Mouse (Mus musculus) testis, adult 2 months (tissue): ENCODE results near the gene Cpa2. TPM values are rescaled to one million over a fixed set of nuclear protein-coding genes. Genes with fewer than 3 reads are reported as not detected.
A peak's percentile ranks its signal among the peaks of the same experiment; 100 is the strongest.

Experiments
- H3K27ac ChIP-seq: fragments of 200-500 bp; 2 replicates; pipeline ENCODE4 v1.5.1; 2012; ENCODE audit warnings: low read depth, low read length; ENCODE audit not compliant: control insufficient read depth, insufficient read depth
- H3K27me3 ChIP-seq: fragments of 200-500 bp; 2 replicates; pipeline ENCODE4 v1.6.1; 2012; ENCODE audit warnings: mild to moderate bottlenecking, low read length, moderate library complexity; ENCODE audit not compliant: control insufficient read depth, insufficient read depth
- H3K36me3 ChIP-seq: fragments of 200-500 bp; 2 replicates; pipeline ENCODE4 v1.6.1; 2012; ENCODE audit warnings: mild to moderate bottlenecking, low read length; ENCODE audit not compliant: control insufficient read depth, insufficient read depth
- H3K4me1 ChIP-seq: fragments of 200-500 bp; 2 replicates; pipeline ENCODE4 v1.6.1; 2012; ENCODE audit warnings: low read length; ENCODE audit not compliant: control insufficient read depth, insufficient read depth
- H3K4me3 ChIP-seq: fragments of 200-500 bp; 2 replicates; pipeline ENCODE4 v1.5.1; 2012; ENCODE audit warnings: low read depth, mild to moderate bottlenecking, low read length, moderate library complexity, mixed read lengths; ENCODE audit not compliant: control insufficient read depth
- CTCF ChIP-seq: fragments of 200-500 bp; IDR thresholded peaks from 2 replicates; pipeline ENCODE4 v1.5.1; 2012; ENCODE audit warnings: low read depth, mild to moderate bottlenecking, inconsistent platforms, low read length, moderate library complexity; ENCODE audit not compliant: control insufficient read depth, insufficient read depth, insufficient replicate concordance
- POLR2A ChIP-seq: fragments of 200-500 bp; IDR thresholded peaks from 2 replicates; pipeline ENCODE4 v1.6.1; 2012; ENCODE audit warnings: low read depth, mild to moderate bottlenecking, inconsistent platforms, low read length, moderate library complexity; ENCODE audit not compliant: control insufficient read depth
- polyA plus RNA-seq: library from polyadenylated mRNA; depleted of rRNA; stranded (reverse); fragments of >200 nt; gene quantifications from 2 replicates; pipeline ENCODE4 v1.2.3, GENCODE M21; 2012

The Cpa2 gene
- polyA plus RNA-seq, 1 experiment, result 1.4 TPM

DNA sequence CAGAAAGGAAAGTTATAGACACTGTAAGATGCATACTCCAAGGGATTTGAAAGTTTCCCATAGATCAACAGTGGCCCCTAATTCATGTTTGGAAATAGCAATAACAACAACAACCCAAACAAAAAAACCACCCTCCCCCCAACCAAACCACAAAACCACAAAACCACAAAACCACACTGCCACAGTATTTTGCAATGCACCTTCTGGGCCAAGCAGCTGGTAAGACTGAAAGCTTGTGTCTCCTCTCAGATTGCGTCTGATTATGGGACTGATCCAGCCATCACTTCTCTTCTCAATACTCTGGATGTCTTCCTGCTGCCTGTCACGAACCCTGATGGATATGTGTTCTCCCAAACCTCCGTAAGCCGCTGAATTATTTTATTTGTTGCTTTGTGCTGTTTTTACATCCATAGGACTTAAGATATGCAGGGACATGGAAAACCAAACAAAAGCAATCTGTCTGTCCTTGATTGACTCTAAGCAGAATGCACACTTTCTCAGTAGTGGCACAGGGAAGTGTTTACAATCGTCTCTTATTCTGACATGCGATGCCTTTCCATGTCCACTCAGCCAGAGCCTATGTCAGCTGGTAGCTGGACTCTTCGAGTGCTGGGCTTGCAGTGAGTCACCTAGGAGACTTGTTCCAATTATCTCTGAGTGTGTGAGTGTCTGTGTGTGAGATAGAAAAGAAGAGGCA, 9.3 kb downstream of the Cpa2 start:
- TF ChIP-seq POLR2A (no peak), CTCF (no peak)
- no peaks in the 10 kb centered on the region for H3K36me3 ChIP-seq
- H3K27ac ChIP-seq, result no peak overlapping the region
- peaks cover 10% of the 10 kb centered on the region for H3K4me1 ChIP-seq
- no peaks in the 10 kb centered on the region; the same call in 1 of the 2 replicates for H3K27me3 ChIP-seq
- no peak overlapping the region for H3K4me3 ChIP-seq

DNA sequence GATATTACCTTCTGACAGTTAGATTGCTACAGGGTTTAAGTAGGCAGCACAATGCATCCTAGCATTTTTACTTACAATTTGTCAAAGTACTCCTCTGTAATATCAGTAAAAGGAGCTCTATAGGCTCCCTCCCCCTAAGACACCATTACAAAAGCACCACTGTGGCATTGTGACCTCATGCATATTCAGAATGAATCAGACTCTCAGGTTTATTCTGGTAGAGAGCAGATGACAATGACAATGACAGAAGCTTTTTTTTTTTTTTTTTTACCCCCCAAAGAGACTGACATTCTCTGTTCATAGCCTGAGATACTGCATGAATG, 9.8 kb downstream of the Cpa2 start:
- Histone ChIP-seq H3K4me3 (no peak overlapping the region), H3K36me3 (no peaks in the 10 kb centered on the region), H3K27ac (no peak overlapping the region), H3K27me3 (no peaks in the 10 kb centered on the region; the same call in 1 of the 2 replicates), H3K4me1 (peaks cover 10% of the 10 kb centered on the region)
- TF ChIP-seq CTCF, result no peak
- TF ChIP-seq POLR2A, result no peak

DNA sequence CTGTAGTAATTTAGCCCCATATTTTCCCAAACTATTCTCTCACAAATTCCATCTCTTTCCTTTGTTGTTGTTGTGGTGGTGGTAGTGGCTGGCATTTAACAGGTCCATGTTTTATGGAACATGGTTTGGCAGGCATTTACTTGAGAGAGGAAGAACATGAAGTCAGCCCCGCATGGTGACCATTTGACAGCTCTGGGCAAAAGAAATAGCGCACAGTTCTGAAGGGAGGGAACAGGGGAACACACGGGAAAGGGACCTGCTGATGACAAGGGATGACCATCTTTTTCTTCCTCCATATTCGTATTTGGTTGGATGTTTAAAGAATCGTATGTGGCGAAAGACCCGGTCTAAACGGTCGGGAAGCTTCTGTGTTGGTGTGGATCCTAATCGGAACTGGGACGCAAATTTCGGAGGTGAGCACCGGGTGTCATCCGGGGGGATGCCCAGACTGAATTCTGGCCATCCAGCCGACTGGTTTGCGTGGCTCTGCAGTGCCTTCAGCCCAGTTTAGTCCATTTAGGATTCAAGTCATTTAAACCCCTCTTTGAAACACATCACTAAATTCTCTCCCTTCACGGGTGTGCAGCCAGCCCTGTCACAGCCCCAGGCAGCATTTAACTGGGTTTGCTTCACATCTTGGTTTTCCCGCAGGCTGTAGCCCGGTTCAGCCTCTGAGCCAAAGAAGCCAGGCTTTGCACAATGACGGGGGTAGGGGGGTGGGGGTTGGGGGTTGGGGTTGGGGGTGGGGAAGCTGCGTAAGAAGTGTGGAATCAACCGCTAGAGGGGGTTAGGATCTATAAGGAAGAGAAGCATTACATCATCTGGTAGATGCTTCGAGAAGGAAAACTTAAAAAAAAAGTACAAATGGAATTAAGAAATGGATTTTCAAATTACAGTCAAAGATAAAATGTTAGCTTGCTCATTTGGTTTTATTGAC, 10.5 kb downstream of the Cpa2 start:
- H3K27me3 ChIP-seq, result no peaks in the 10 kb centered on the region
- 0 out of 2 replicates have a peak overlapping the region, but pooled peaks have one; percentile 13 for H3K4me3 ChIP-seq
- H3K4me1 ChIP-seq, result peaks cover 8% of the 10 kb centered on the region
- H3K36me3 ChIP-seq, result no peaks in the 10 kb centered on the region
- no peak for TF ChIP-seq CTCF
- TF ChIP-seq POLR2A, result no peak
- no peak overlapping the region for H3K27ac ChIP-seq

DNA sequence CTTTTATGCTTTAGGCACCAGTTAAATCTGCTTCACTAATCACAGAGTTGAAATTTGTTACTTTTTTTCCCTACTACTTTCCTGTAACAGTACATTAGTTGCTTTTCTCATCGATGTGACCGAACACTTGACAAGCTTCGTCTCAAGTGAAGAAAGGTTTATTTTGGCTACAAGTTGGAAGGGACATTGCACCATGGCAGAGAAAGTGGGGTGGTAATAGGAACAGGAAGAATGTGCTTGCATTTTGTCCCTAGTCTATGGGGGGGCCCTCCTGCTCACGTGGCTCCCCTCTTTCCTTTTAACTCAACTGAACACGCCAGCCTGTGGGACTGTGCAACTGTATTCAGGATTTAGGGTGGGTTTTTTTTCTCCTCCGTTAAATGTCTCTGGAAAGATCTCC, 11.2 kb downstream of the Cpa2 start:
- no peak overlapping the region for H3K27ac ChIP-seq
- H3K27me3 ChIP-seq, result no peaks in the 10 kb centered on the region

DNA sequence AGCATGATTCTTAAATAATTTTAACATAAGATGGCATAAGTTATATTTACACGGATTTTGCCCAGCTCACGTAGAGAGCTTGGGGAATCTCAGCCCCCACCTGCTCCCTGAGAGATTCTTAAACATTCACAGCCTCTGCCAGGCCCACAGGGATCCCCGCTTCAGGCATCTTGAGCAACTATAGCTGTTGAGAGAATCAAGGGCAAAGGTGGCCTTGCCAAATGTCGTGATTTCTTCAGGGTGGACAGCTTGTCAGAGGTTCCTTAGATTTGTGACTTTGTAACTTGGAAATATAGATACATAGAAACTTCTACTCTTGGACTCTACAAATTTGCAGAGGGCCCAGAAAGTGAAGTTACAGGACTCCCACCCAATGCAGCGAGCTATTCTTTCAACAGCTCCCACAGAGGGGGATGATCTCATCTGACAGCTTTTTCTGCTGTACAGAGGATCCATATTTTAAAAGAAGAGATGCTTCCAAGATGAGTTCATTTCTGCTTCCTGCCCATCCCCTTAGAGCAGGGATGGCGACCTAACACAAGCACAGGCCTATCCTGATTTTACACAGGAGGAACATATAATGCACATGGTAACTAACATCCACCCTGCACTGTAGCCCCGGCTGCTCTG, 12.1 kb downstream of the Cpa2 start:
- TF ChIP-seq POLR2A (no peak), CTCF (no peak)
- peaks cover 4% of the 10 kb centered on the region for H3K4me1 ChIP-seq
- H3K4me3 ChIP-seq, result no peak overlapping the region
- no peak overlapping the region for H3K27ac ChIP-seq
- H3K27me3 ChIP-seq, result no peaks in the 10 kb centered on the region
- H3K36me3 ChIP-seq, result no peaks in the 10 kb centered on the region

More for the DNA sequence above, 11.2 kb downstream of the Cpa2 start:
- H3K4me3 ChIP-seq, result no peak overlapping the region
- H3K36me3 ChIP-seq, result no peaks in the 10 kb centered on the region
- TF ChIP-seq POLR2A (no peak), CTCF (no peak)
- peaks cover 4% of the 10 kb centered on the region for H3K4me1 ChIP-seq

DNA sequence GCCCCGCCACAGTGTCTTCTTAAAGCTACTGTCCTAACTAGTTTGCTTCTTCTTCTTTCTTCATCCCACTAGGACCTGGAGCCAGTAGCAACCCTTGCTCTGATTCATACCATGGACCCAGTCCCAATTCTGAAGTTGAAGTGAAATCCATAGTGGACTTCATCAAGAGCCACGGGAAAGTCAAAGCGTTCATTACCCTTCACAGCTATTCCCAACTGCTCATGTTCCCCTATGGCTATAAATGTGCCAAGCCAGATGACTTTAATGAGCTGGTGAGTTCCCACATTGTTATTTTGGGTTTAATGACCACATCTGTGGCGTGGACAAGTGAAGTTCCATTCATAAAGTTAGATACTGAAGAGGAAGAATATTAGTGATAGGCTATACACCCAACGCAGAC, 12.7 kb downstream of the Cpa2 start:
- Histone ChIP-seq H3K4me3 (no peak overlapping the region), H3K27me3 (no peaks in the 10 kb centered on the region), H3K36me3 (no peaks in the 10 kb centered on the region), H3K4me1 (peaks cover 4% of the 10 kb centered on the region), H3K27ac (no peak overlapping the region)
- TF ChIP-seq POLR2A (no peak), CTCF (no peak)

DNA sequence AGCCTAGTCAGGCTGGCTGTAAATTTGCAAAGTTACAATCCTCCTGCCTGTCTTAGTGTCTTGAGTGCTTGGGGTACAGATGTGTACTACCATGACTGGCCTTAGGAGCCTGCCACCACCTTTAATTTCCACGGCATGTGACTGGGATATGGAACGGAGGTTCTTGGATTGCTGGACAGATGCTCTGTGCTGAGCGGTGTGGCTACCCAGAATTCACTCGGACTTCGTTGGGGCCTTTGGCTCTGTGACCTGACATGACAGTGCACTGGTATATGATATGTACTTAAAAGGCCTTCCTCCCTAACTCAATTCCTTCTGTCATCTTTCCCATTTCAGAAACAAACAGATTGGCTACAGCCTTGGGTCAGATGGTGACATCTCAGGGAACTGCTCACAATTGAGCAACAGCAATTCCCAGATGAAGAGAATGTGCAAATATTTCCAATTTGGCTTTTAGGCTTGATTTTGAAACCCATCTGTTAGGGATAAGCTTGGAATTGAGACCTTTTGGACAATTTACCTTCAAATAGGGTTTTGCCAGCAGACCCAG, 13.3 kb downstream of the Cpa2 start:
- Histone ChIP-seq H3K4me3 (no peak overlapping the region), H3K27me3 (no peaks in the 10 kb centered on the region), H3K4me1 (peaks cover 4% of the 10 kb centered on the region), H3K27ac (no peak overlapping the region), H3K36me3 (no peaks in the 10 kb centered on the region)
- no peak for TF ChIP-seq POLR2A
